Mouse (Mus musculus): ENCODE results near the gene Atrnl1.

GRCm38 (mm10) chr19:58025053-58025452, 414.2 kb downstream of the Atrnl1 start:
- TF ChIP-seq GATA1 (IDR thresholded peaks at IDR 0.05; ENCODE audit: borderline replicate concordance, low read length) (no peak), FLI1 (IDR thresholded peaks at IDR 0.05; ENCODE audit: low read length) (no peak)

All from megakaryocyte, embryonic 14.5 days (primary cell).